Mouse (Mus musculus) heart, embryonic 15.5 days (tissue): ENCODE results near the gene Cnot3. TPM values are rescaled to one million over a fixed set of nuclear protein-coding genes. Genes with fewer than 3 reads are reported as not detected.

ENCODE experiments used
- ATAC-seq: fragments of 200-750 bp; cut with Nextera tagmentation; replicated peaks from 2 replicates; pipeline ENCODE4 v1.8.0; 2017; ENCODE audit warnings: low read depth, moderate TSS enrichment; ENCODE audit not compliant: insufficient number of reproducible peaks, insufficient read depth, low FRiP score
- H3K27ac ChIP-seq: fragments of 300-500 bp; sonication (generic); 2 replicates; pipeline ENCODE4 v1.5.1; 2015; ENCODE audit warnings: mild to moderate bottlenecking, inconsistent platforms
- H3K27me3 ChIP-seq: fragments of 300-500 bp; sonication (generic); 2 replicates; pipeline ENCODE4 v1.6.1; 2015; ENCODE audit warnings: inconsistent platforms
- H3K36me3 ChIP-seq: fragments of 300-500 bp; sonication (generic); 2 replicates; pipeline ENCODE4 v1.6.1; 2015; ENCODE audit warnings: mild to moderate bottlenecking, inconsistent platforms
- H3K4me1 ChIP-seq: fragments of 300-500 bp; sonication (generic); replicated peaks from 2 replicates; pipeline ENCODE4 v1.6.1; 2015; ENCODE audit warnings: inconsistent platforms
- H3K4me2 ChIP-seq: fragments of 300-500 bp; sonication (generic); 2 replicates; pipeline ENCODE4 v1.6.1; 2015; ENCODE audit warnings: inconsistent platforms, mild to moderate bottlenecking, moderate library complexity
- H3K4me3 ChIP-seq: fragments of 300-500 bp; sonication (generic); 2 replicates; pipeline ENCODE4 v1.5.1; 2015; ENCODE audit warnings: mild to moderate bottlenecking, inconsistent platforms
- H3K9ac ChIP-seq: fragments of 300-500 bp; sonication (generic); 2 replicates; pipeline ENCODE4 v1.6.1; 2015; ENCODE audit warnings: mild to moderate bottlenecking, inconsistent platforms
- H3K9me3 ChIP-seq: fragments of 300-500 bp; sonication (generic); replicated peaks from 2 replicates; pipeline ENCODE4 v1.6.1; 2016; ENCODE audit warnings: inconsistent platforms
- WGBS: fragments of 180-500 bp; shearing (Covaris S2); methylation state at CpG from one replicate; pipeline ENCODE4 v1.1.7; 2015; ENCODE audit warnings: mixed read lengths; 5-methylcytosine and 5-hydroxymethylcytosine counted together
- polyA plus RNA-seq: library from polyadenylated mRNA; unstranded; fragments of >200 nt; fragmentation: Nextera tagmentation; extraction: Ambion mirVana; gene quantifications from 2 replicates; pipeline ENCODE4 v1.2.1, GENCODE M21; 2015

Cnot3 gene
- polyA plus RNA-seq, 1 experiment from 2014 or later, result 26.2 TPM

DNA sequence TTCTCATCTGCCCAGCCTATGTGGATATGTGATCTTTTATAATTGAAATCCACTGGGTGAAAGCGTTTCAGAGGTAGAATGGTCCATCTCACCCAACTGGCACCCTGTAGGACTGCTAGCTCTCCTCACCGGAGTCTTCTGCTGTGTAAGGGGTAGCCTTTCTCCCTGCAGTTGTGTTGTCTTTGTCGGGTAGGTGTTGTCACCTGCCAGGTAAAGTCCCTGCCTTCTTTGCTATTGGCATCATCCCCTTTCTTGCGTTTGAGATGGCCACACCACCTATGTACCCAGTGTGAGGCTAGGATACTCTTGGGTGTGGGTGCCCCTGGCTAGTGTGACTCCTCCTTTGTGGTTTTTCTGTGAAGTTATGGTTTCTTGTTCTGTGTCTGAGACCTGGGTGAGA is 1.6 kb downstream of the Cnot3 start:
- H3K36me3 ChIP-seq, result peaks cover 15% of the 10 kb centered on the region
- no peaks in the 10 kb centered on the region for H3K9me3 ChIP-seq
- peak overlapping the region; percentile 96 for H3K4me3 ChIP-seq
- peak overlapping the region; percentile 80 for H3K4me2 ChIP-seq
- H3K27me3 ChIP-seq, result no peaks in the 10 kb centered on the region
- no peak for ATAC-seq
- WGBS, result 64% methylated on average over 4 of the region's 4 CpGs
- H3K4me1 ChIP-seq, result peaks cover 36% of the 10 kb centered on the region
- no peak overlapping the region for H3K27ac ChIP-seq
- peak overlapping the region; percentile 99 for H3K9ac ChIP-seq

DNA sequence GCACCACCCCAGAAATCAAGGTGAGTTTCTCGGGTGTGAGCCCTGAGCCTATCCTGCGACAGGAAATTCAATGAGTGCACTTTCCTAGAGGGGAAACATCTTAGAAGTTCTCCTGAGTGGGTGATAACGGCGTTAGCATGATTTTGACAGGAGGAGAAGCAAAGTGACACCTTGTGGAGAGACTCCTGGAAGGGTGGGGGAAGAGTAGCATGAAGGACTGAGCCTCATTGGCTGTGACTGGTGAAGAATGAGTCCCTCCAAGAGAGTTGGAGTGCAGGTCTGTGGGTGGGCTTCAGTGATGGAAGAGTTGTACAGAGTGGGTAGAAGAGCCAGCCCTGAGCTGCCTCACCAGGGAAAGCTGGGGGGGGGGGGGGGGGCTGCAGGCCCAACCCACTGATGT is 11.9 kb downstream of the Cnot3 start:
- Histone ChIP-seq H3K27ac (no peak overlapping the region), H3K4me3 (no peak overlapping the region), H3K4me1 (no peaks in the 10 kb centered on the region), H3K27me3 (no peaks in the 10 kb centered on the region), H3K36me3 (peaks cover 98% of the 10 kb centered on the region), H3K9me3 (no peaks in the 10 kb centered on the region), H3K4me2 (no peak overlapping the region), H3K9ac (no peak overlapping the region)
- WGBS, result 75% methylated on average over 4 of the region's 4 CpGs
- no peak for ATAC-seq

DNA sequence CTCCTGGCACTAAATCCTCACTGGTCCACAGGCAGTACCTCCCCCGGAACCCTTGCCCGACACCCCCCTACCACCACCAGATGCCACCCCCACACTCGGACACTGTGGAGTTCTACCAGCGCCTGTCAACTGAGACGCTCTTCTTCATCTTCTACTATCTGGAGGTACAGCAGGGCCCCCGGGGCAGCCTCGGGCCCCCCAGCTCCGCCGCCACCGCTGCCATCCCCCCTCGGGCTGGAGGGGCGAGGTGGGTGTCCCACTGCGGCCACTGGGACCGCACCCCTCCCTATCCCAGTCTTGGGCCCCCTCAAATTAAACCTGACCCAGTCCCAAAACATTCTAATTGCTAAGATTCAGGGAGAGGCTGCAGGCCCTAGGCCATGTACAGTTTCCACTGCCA is 13.5 kb downstream of the Cnot3 start:
- ATAC-seq, result no peak
- Histone ChIP-seq H3K27me3 (no peaks in the 10 kb centered on the region), H3K4me3 (no peak overlapping the region), H3K36me3 (peaks cover 98% of the 10 kb centered on the region), H3K27ac (no peak overlapping the region), H3K9ac (no peak overlapping the region), H3K4me1 (peaks cover 6% of the 10 kb centered on the region), H3K4me2 (no peak overlapping the region), H3K9me3 (no peaks in the 10 kb centered on the region)
- 90% methylated on average over 14 of the region's 14 CpGs for WGBS

DNA sequence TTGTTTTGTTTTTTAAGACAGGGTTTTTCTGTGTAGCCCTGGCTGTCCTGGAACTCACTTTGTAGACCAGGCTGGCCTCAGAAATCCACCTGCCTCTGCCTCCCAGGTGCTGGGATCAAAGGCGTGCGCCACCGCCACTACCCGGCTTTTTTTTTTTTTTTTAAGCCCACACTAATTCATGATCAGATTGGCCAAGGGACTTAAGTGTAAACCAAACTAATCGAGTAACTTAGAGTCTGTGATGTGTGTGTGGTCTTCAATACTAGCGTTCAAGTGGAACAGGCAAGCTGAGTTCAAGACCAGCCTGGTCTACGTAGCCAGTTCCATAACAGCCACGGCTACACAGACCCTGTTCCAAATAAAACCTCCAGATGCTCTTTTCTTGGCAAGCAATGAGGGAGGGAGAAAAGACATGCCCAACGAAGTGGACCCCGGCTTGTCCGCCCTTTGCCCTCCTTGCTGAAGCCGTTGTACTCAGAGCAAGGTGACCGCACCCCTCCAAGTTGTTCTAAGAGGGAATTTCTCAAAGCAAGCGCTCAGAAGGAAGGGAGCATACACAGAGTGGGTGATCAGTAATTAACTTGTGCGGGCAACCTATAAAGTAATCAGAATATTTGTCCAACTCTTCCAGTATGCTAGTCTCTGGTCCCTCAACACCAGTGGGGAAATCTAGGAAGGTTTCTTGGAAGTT is 19.6 kb downstream of the Cnot3 start:
- WGBS, result 27% methylated on average over 15 of the region's 15 CpGs
- peak overlapping the region; percentile 89 for H3K9ac ChIP-seq
- H3K27ac ChIP-seq, result peak overlapping the region; percentile 94
- H3K4me3 ChIP-seq, result peak overlapping the region; percentile 76
- no peaks in the 10 kb centered on the region for H3K9me3 ChIP-seq
- no peaks in the 10 kb centered on the region for H3K27me3 ChIP-seq
- peak; percentile 10; the same call in 1 of the 2 replicates for ATAC-seq
- peak overlapping the region; percentile 66 for H3K4me2 ChIP-seq
- peaks cover 38% of the 10 kb centered on the region for H3K36me3 ChIP-seq
- H3K4me1 ChIP-seq, result peaks cover 27% of the 10 kb centered on the region

DNA sequence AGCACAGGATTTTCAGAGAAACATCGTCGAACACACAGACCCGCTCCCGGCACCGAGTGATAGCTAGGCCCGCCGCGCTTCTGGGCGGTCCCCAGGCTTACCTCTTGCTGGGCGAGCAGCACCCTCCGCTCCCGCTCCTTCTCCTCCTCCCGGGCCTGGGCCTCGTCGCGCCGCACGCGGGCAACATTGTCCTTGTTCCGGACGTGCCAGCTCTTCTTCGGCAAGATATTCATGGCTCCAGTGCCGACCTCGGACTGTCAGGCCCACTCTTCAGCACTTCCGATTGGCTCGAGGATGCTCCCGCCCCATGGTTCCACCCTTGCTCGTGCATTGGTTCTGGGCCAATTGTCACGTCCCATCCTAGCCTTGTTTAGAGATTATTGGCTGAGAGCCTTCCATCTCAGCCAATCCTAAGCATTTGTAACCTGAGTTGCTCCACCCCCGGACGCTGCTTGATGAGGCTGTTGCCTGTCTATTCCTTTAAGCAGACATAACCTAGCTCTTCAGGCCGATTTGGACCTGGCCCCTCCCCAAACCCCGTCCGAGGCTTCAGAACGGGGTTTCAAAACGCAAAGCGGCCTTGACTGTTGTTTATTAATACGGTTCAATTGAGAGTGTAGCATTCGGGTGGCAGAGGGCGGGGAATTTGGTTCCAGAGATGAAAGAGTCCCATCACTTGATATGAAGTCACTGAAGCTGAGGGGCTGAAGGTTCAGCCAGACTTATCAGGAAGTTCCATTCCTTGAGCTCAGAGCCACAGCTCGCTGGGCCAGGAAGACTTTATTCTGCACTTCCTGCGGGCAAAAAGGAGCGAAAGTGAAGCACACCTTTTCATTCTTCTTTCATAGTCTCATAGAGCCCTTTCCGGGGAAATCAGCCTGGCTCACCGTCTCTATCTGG is 20.4 kb downstream of the Cnot3 start, which contains the start of gene Leng1:
TSS of gene Leng1 (minus strand) at position 626 of the 900 bp plus-strand sequence.
- Histone ChIP-seq H3K9me3 (no peaks in the 10 kb centered on the region), H3K36me3 (peaks cover 30% of the 10 kb centered on the region), H3K4me3 (peak within 1 kb of the TSS; percentile 76), H3K9ac (peak within 1 kb of the TSS; percentile 89), H3K27ac (peak within 1 kb of the TSS; percentile 94), H3K4me2 (peak within 1 kb of the TSS; percentile 66), H3K27me3 (no peaks in the 10 kb centered on the region), H3K4me1 (peaks cover 27% of the 10 kb centered on the region)
- whole genome bisulfite sequencing, result 2% methylated on average over 45 of the region's 45 CpGs
- ATAC-seq, result peak; percentile 98

DNA sequence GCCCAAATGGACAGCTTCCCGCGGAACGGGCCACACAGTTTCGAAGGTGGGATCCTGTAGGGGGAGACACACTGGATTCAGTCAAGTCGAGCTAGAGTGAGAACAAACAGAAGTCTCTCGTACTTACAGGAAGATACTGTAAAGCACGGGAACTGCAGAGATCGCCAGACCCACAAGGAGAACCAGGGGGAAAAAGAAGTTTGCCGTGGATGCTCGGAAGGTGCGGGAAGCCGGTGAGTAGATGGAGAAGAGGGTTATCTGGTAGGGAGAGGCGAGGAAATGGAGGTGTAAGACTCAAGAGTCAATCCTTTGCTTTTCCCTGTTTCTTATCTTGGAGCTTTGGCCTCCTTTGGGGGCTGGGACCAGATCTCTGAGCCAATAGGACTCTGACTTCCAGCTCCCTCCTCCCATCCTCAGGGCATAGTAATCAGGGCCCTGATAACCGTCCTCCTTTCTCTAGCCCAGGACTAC is 21.9 kb downstream of the Cnot3 start:
- no peaks in the 10 kb centered on the region for H3K27me3 ChIP-seq
- H3K9ac ChIP-seq, result no peak overlapping the region
- 10% methylated on average over 14 of the region's 14 CpGs for WGBS
- H3K4me1 ChIP-seq, result peaks cover 27% of the 10 kb centered on the region
- no peak for ATAC-seq
- peak overlapping the region; percentile 28 for H3K4me3 ChIP-seq
- peak overlapping the region; percentile 10; the same call in 1 of the 2 replicates for H3K27ac ChIP-seq
- no peaks in the 10 kb centered on the region for H3K9me3 ChIP-seq
- H3K4me2 ChIP-seq, result peak overlapping the region; percentile 66
- H3K36me3 ChIP-seq, result peaks cover 17% of the 10 kb centered on the region

DNA sequence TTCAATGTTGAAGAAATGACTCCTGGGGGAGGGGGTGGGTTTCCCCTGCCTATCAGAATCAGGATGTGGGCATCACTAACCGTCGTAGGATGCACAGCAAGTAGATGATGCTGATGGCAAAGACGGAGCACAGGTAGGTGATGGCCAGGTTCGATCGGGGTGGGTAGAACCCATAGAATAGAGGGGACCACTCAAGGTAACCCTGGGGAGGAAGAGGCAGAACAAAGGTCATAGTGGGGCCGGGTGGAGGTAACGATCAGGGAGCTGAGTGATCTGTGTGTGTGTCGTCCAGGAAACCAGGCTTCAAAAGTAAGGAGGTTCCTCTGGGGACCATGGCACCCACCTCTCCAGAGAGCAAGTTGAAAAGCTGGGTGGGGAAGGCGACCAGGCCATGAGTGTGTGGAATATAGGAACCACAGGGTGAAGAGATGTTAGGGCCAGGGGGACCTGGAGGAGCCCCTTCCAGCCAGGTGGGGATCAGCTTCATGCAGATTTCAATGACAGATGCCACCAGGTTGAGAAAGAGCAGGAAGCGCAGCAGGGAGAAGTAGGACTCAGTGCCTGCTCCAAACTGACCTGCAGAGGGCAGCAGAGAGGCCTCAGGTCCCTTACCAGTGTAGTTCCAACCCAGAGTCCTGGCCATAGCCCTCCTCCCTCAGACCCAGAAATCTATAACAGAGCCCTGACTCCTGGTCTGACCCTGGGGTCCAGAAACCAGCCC is 29.6 kb downstream of the Cnot3 start:
- H3K36me3 ChIP-seq, result no peaks in the 10 kb centered on the region
- WGBS, result 62% methylated on average over 10 of the region's 10 CpGs
- peak; percentile 73 for ATAC-seq

DNA sequence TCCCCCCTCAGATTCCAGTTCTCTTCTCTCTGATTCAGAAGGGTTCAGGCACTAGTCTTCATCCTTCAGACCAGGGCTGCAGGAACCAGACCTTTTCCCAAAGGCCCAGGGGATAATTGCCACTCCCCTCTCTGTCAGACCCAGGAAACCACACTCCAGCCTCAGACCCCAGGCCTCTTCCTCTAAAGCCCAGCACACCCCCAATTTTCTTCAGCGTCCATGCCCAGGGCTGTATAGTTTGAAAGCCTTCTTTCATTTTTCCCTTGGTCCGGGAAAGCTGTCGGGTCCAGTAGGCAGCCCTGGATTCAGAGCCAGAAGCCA is 30.1 kb downstream of the Cnot3 start:
- no peak overlapping the region for H3K27ac ChIP-seq
- H3K9ac ChIP-seq, result no peak overlapping the region
- WGBS, result 80% methylated on average over 3 of the region's 3 CpGs
- H3K36me3 ChIP-seq, result no peaks in the 10 kb centered on the region
- H3K4me3 ChIP-seq, result no peak overlapping the region
- no peaks in the 10 kb centered on the region for H3K9me3 ChIP-seq
- H3K27me3 ChIP-seq, result no peaks in the 10 kb centered on the region
- no peak for ATAC-seq
- H3K4me2 ChIP-seq, result no peak overlapping the region
- no peaks in the 10 kb centered on the region for H3K4me1 ChIP-seq

More for the DNA sequence above, 29.6 kb downstream of the Cnot3 start:
- Histone ChIP-seq H3K4me3 (no peak overlapping the region), H3K27ac (no peak overlapping the region), H3K9me3 (no peaks in the 10 kb centered on the region), H3K4me1 (no peaks in the 10 kb centered on the region), H3K4me2 (no peak overlapping the region), H3K27me3 (no peaks in the 10 kb centered on the region), H3K9ac (no peak overlapping the region)

DNA sequence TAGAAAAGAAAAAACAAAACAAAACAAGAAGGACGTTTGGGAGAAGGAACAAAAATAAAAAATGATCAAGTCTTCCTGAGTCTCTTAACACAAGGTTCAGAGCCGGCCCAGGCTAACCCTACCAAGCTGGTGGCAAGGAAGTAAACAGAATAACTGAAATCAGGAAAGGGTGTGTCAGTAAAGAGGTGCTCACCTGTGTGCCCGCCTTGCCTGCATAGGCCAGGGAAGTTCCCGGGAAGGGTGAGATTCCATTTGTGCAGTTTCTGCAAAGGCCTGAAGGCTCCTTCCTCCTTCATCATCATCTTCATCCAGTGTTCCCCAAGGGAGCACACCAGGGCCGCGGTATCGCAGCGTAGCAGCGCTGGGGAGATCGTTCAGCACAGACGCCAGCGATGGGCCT is 31.3 kb downstream of the Cnot3 start:
- no peaks in the 10 kb centered on the region for H3K4me1 ChIP-seq
- H3K27me3 ChIP-seq, result no peaks in the 10 kb centered on the region
- no peaks in the 10 kb centered on the region for H3K9me3 ChIP-seq
- no peak overlapping the region for H3K9ac ChIP-seq
- no peak overlapping the region for H3K4me2 ChIP-seq
- WGBS, result 86% methylated on average over 12 of the region's 12 CpGs
- no peak for ATAC-seq
- H3K36me3 ChIP-seq, result no peaks in the 10 kb centered on the region
- no peak overlapping the region for H3K27ac ChIP-seq
- no peak overlapping the region for H3K4me3 ChIP-seq

DNA sequence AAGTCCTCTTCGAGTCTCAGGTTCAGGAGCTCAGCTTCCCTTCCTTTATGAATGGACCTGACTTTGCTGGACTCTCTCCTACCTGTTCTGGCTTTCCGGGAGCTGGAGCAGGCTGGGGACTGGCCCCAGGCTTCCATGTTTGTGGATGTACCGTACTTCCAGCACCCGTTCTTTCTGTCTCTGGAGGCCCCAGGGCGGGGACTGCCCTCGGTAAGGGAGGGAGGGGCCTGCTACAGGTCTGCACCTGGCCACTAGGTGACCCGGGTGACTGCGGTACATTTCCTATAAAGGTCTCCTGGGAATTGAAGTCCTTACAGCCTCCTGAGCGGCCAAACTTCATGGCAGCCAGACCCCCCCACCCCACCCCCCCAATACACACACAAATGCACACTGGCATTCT is 32.3 kb downstream of the Cnot3 start, which contains the start of gene Tmc4:
TSS of gene Tmc4 (minus strand) at position 212 of the 400 bp plus-strand sequence.
- 51% methylated on average over 9 of the region's 9 CpGs for WGBS
- Histone ChIP-seq H3K4me3 (peak within 1 kb of the TSS; percentile 3; the same call in 1 of the 2 replicates), H3K4me1 (no peaks in the 10 kb centered on the region), H3K27me3 (no peaks in the 10 kb centered on the region), H3K4me2 (no peak within 1 kb of the TSS), H3K27ac (no peak within 1 kb of the TSS), H3K9ac (no peak within 1 kb of the TSS), H3K9me3 (no peaks in the 10 kb centered on the region), H3K36me3 (no peaks in the 10 kb centered on the region)
- no peak for ATAC-seq
